Mouse (Mus musculus) liver, embryonic 15.5 days (tissue): ENCODE results near the gene Psma7. TPM values are rescaled to one million over a fixed set of nuclear protein-coding genes. Genes with fewer than 3 reads are reported as not detected.

Experiments used
- ATAC-seq: fragments of 200-750 bp; cut with Nextera tagmentation; 2 replicates; pipeline ENCODE4 v1.8.0; 2017; ENCODE audit warnings: moderate number of reproducible peaks, mild to moderate bottlenecking, moderate library complexity; ENCODE audit not compliant: insufficient read depth
- H3K27ac ChIP-seq: fragments of 300-500 bp; sonication (generic); replicated peaks from 2 replicates; pipeline ENCODE4 v1.5.1; 2015; ENCODE audit warnings: mild to moderate bottlenecking, inconsistent platforms
- H3K27me3 ChIP-seq: fragments of 300-500 bp; sonication (generic); 2 replicates; pipeline ENCODE4 v1.6.1; 2015; ENCODE audit warnings: mild to moderate bottlenecking, inconsistent platforms
- H3K36me3 ChIP-seq: fragments of 300-500 bp; sonication (generic); replicated peaks from 2 replicates; pipeline ENCODE4 v1.6.1; 2015; ENCODE audit warnings: moderate library complexity, mild to moderate bottlenecking, inconsistent platforms
- H3K4me1 ChIP-seq: fragments of 300-500 bp; sonication (generic); replicated peaks from 2 replicates; pipeline ENCODE4 v1.6.1; 2015; ENCODE audit warnings: inconsistent platforms
- H3K4me2 ChIP-seq: fragments of 300-500 bp; sonication (generic); 2 replicates; pipeline ENCODE4 v1.6.1; 2015; ENCODE audit warnings: moderate library complexity, mild to moderate bottlenecking, inconsistent platforms
- H3K4me3 ChIP-seq: fragments of 300-500 bp; sonication (generic); replicated peaks from 2 replicates; pipeline ENCODE4 v1.5.1; 2015; ENCODE audit warnings: mild to moderate bottlenecking, inconsistent platforms
- H3K9ac ChIP-seq: fragments of 300-500 bp; sonication (generic); 2 replicates; pipeline ENCODE4 v1.6.1; 2015; ENCODE audit warnings: moderate library complexity, mild to moderate bottlenecking, inconsistent platforms
- H3K9me3 ChIP-seq: fragments of 300-500 bp; sonication (generic); replicated peaks from 2 replicates; pipeline ENCODE4 v1.6.1; 2016; ENCODE audit warnings: inconsistent platforms
- WGBS: fragments of 180-500 bp; shearing (Covaris S2); methylation state at CpG from one replicate; pipeline ENCODE4 v1.1.7; 2015; ENCODE audit warnings: mixed read lengths; ENCODE audit not compliant: insufficient replicate concordance; 5-methylcytosine and 5-hydroxymethylcytosine counted together
- polyA plus RNA-seq: library from polyadenylated mRNA; unstranded; fragments of >200 nt; fragmentation: Nextera tagmentation; extraction: Ambion mirVana; gene quantifications from 2 replicates; pipeline ENCODE4 v1.2.1, GENCODE M21; 2015

The Psma7 gene
- polyA plus RNA-seq, 1 experiment from 2014 or later, result 252 TPM

DNA sequence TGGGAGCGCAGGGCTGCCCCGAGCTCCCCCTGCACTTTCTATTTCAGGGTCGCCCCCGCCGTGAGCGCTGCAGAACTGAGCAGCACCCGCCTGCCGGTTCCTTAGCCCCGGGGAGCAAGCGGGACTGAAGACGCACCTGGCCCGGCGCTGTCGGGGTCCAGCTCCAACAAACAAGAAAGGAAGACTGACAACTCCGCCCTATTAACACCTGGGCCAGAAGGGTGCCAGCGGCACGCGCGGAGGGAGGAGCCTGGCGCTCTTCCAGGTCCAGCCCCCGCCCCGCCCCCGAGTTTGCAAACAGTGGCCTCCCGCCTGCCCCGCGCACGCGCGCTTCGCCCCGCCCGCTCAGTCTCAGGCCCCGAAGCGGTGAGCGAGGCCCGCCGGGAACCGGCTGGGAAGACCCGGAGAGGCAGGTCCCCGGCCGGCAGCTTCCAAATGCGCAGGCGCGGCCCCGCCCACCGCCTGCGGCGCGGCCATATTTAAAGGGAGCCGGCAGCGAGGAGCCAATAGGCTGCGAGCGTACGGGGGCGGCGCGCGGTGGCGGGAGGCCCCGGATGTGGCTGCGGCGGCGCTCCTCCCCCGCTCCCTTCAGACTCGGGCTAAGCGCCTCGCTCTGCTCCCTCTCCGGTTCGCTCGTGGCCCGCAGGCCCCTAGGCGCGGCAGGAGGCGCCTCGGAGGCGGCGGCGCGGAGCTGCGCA is 17.7 kb downstream of the Psma7 start, which contains the start of gene Lsm14b:
Lsm14b (plus strand) TSS at position 587 of the 698 bp plus-strand sequence.
- WGBS, result 1% methylated on average over 80 of the region's 80 CpGs
- peak within 1 kb of the TSS; percentile 93 for H3K4me3 ChIP-seq

DNA sequence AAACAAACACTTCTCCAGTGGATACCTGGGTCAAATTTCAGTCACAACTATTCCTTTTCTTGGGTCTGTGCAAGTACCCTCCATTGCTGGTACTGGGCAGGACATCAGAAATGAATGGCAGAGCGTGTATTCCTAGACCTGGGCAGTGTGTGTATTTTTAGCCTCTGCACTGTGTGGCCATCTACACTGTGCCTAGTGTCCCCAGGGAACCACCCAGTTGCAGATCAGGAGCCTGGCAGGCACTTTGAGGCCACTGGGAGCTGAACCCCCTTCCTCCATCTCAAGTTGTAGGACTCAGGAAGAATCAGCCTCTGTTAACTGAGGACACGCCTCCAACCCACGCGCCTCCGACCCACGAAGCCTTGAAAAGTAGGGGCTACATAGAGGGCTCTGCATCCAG is 19.5 kb downstream of the Psma7 start:
- H3K4me3 ChIP-seq, result no peak overlapping the region
- ATAC-seq, result no peak
- no peak overlapping the region for H3K9ac ChIP-seq
- H3K4me1 ChIP-seq, result peaks cover 36% of the 10 kb centered on the region
- WGBS, result 58% methylated on average over 6 of the region's 6 CpGs
- H3K4me2 ChIP-seq, result no peak overlapping the region
- H3K9me3 ChIP-seq, result no peaks in the 10 kb centered on the region
- peaks cover 2% of the 10 kb centered on the region for H3K36me3 ChIP-seq
- H3K27ac ChIP-seq, result no peak overlapping the region
- H3K27me3 ChIP-seq, result peaks cover 46% of the 10 kb centered on the region

More for the DNA sequence above, 17.7 kb downstream of the Psma7 start, which contains the start of gene Lsm14b:
- Histone ChIP-seq H3K9me3 (no peaks in the 10 kb centered on the region), H3K27ac (peak within 1 kb of the TSS; percentile 96), H3K27me3 (peaks cover 40% of the 10 kb centered on the region), H3K4me1 (peaks cover 40% of the 10 kb centered on the region), H3K4me2 (peak within 1 kb of the TSS; percentile 99), H3K36me3 (peaks cover 19% of the 10 kb centered on the region), H3K9ac (peak within 1 kb of the TSS; percentile 86)
- peak; percentile 95 for ATAC-seq

DNA sequence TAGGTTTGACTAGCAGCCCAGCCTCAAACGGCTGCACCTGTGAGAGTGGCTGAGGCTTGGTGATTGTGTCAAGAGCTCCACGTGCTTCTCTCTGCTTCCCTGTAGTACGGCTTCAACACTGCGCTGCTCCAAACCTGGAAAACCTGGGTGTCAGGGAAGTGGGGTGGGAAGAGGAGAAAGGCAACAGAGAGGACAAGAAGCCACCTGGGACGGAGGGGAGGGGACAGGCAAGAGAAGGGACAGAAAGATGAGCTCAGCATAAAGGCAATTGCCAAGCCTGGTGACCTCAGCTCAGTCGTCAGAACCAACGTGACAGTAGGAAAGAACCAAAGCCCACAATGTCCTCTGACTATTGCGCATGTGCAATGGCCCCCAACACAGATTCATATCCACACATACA is 21.3 kb downstream of the Psma7 start:
- Histone ChIP-seq H3K9ac (no peak overlapping the region), H3K36me3 (no peaks in the 10 kb centered on the region), H3K4me3 (no peak overlapping the region), H3K27me3 (peaks cover 46% of the 10 kb centered on the region), H3K27ac (no peak overlapping the region), H3K4me2 (no peak overlapping the region), H3K4me1 (peaks cover 19% of the 10 kb centered on the region), H3K9me3 (no peaks in the 10 kb centered on the region)
- no peak for ATAC-seq
- WGBS, result 51% methylated on average over 8 of the region's 8 CpGs

DNA sequence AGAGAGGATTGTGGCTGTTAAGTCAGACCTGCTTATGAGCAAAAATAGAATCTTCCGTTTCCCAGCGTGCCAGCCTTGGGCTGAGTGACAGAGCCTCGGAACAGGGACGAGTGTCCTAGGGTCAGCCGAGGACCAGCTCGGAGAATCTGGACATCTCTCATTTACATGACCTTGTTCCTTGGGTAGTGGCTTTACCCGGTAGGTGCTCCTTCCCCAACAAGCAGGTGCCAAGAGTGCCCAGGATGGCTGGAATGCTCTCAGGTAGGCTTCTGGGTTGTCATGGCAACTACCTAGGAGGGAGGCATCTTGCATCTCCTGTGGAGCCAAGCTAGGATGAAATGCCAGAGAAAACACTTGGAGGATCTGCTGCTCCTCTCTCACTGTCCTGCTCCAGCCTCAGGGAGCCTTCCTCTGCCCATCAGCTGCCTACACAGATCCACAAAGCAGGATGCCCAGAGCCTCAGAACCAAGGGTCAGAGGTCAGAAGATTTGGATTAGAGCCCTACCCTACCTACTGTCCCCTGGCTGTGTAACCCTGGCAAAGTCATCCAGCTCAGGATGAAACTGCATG is 22.1 kb downstream of the Psma7 start:
- H3K36me3 ChIP-seq, result no peaks in the 10 kb centered on the region
- H3K9ac ChIP-seq, result no peak overlapping the region
- H3K27ac ChIP-seq, result no peak overlapping the region
- no peak for ATAC-seq
- H3K27me3 ChIP-seq, result peaks cover 46% of the 10 kb centered on the region
- no peaks in the 10 kb centered on the region for H3K9me3 ChIP-seq
- no peak overlapping the region for H3K4me2 ChIP-seq
- H3K4me1 ChIP-seq, result peaks cover 11% of the 10 kb centered on the region
- WGBS, result 66% methylated on average over 7 of the region's 7 CpGs
- H3K4me3 ChIP-seq, result no peak overlapping the region

DNA sequence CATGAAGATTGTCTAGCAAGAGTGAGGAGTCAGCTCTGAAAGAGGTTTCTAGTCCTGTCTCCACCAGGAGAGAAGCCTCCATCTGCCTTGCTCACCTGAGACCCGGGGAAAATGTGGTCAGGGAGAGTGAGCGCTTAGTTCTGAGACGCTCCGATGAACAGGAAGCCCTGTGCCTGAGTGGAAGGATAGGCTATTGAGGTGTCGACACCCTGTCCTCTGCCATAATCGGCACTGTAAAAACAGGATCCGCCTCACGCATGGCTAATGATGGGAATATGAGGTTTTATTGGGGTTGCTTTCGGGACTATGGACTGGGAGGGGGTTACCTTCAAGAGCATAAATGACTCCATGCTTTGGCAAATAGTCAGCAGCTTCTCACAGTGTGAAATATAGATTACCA is 23.7 kb downstream of the Psma7 start:
- H3K36me3 ChIP-seq, result no peaks in the 10 kb centered on the region
- H3K4me1 ChIP-seq, result peaks cover 2% of the 10 kb centered on the region
- no peak overlapping the region for H3K27ac ChIP-seq
- WGBS, result 69% methylated on average over 9 of the region's 9 CpGs
- H3K9ac ChIP-seq, result no peak overlapping the region
- no peak overlapping the region for H3K4me2 ChIP-seq
- H3K27me3 ChIP-seq, result peaks cover 48% of the 10 kb centered on the region
- no peak for ATAC-seq
- H3K9me3 ChIP-seq, result no peaks in the 10 kb centered on the region
- no peak overlapping the region for H3K4me3 ChIP-seq

DNA sequence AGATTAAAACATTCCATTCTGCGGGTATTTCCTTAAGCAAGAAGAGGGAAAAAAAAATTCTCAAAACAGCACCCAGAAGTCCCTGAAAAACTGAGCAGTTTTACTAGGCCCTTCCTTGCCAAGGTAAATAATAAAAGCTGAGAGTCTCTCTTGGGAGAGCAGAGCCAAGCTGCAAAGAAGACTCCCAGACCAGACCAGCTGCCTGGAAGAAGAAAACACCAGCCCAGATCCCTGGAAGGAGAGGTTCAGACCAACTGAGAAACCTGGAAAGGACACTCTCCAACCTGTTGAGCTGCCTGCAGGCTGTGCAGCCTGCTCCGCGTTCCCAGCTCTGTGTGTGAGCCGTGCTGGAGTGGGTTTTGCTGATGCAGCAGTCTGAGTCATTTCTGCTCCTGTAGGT is 24.6 kb downstream of the Psma7 start:
- no peaks in the 10 kb centered on the region for H3K4me1 ChIP-seq
- peaks cover 39% of the 10 kb centered on the region for H3K27me3 ChIP-seq
- H3K4me2 ChIP-seq, result no peak overlapping the region
- no peak overlapping the region for H3K4me3 ChIP-seq
- no peak overlapping the region for H3K27ac ChIP-seq
- no peak for ATAC-seq
- WGBS, result 63% methylated on average over 4 of the region's 4 CpGs
- H3K36me3 ChIP-seq, result no peaks in the 10 kb centered on the region
- H3K9ac ChIP-seq, result no peak overlapping the region
- H3K9me3 ChIP-seq, result no peaks in the 10 kb centered on the region

DNA sequence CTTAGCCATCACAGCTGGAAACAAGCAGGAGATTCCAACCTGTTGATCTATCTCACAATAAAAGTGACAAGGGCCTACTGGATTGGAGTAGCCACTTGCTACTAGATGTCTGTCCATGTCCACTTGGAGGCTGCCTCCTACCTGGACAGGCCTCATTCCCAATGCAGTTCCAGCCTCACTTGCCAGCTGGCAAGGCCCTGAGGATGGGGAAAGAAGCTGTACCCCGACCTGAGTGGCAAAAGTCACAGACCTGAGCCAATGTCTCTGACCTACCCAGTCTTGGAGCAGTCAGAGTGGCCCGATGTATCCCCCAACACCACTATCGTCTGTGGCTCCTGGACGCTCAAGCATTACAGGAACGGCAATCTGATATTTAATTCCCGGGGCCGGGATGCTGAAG is 28.5 kb downstream of the Psma7 start:
- Histone ChIP-seq H3K27me3 (peaks cover 11% of the 10 kb centered on the region), H3K9ac (no peak overlapping the region), H3K4me2 (no peak overlapping the region), H3K27ac (no peak overlapping the region), H3K36me3 (no peaks in the 10 kb centered on the region), H3K4me3 (no peak overlapping the region), H3K4me1 (no peaks in the 10 kb centered on the region), H3K9me3 (no peaks in the 10 kb centered on the region)
- ATAC-seq, result no peak
- WGBS, result 72% methylated on average over 7 of the region's 7 CpGs

DNA sequence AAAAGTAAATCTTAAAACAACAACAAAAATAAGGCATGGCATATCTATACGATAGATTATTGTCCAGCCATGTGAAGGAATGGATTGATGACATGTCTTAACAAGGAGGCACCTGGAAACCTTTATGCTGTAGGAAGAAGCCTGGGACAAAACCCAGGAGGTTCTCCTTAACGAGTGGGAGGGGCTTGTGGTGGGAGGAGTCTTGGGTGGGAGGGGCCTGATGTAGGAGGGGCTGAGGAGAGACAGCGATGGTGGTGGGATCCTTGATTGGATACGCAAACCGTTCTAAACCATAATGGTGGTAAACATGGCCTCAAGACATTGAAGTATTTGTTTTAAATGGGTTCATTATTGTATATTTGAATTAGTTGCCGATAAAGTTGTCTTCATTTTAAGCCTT is 30.9 kb downstream of the Psma7 start:
- Histone ChIP-seq H3K4me1 (no peaks in the 10 kb centered on the region), H3K4me2 (no peak overlapping the region), H3K27me3 (peaks cover 7% of the 10 kb centered on the region), H3K4me3 (no peak overlapping the region), H3K9me3 (no peaks in the 10 kb centered on the region), H3K36me3 (no peaks in the 10 kb centered on the region), H3K9ac (no peak overlapping the region), H3K27ac (no peak overlapping the region)
- no peak for ATAC-seq
- 72% methylated on average over 6 of the region's 6 CpGs for WGBS

DNA sequence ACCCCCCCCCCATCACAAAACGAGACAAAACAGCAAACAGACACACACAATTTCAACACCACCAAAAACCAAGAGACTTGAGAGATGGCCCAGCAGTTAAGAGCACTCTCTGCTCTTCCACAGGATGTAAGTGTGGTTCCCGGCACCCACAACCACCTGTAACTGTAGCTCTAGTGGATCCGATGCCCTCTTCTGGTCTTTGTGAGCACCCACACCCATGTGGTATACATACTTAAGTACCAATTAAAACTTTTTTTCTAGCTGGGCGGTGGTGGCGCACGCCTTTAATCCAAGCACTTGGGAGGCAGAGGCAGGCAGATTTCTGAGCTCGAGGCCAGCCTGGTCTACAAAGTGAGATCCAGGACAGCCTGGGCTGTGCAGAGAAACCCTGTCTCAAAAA is 31.5 kb downstream of the Psma7 start:
- Histone ChIP-seq H3K9me3 (no peaks in the 10 kb centered on the region), H3K4me3 (no peak overlapping the region), H3K36me3 (no peaks in the 10 kb centered on the region), H3K27me3 (peaks cover 10% of the 10 kb centered on the region), H3K9ac (no peak overlapping the region), H3K4me1 (no peaks in the 10 kb centered on the region), H3K4me2 (no peak overlapping the region), H3K27ac (no peak overlapping the region)
- WGBS, result 84% methylated on average over 7 of the region's 7 CpGs
- ATAC-seq, result no peak

DNA sequence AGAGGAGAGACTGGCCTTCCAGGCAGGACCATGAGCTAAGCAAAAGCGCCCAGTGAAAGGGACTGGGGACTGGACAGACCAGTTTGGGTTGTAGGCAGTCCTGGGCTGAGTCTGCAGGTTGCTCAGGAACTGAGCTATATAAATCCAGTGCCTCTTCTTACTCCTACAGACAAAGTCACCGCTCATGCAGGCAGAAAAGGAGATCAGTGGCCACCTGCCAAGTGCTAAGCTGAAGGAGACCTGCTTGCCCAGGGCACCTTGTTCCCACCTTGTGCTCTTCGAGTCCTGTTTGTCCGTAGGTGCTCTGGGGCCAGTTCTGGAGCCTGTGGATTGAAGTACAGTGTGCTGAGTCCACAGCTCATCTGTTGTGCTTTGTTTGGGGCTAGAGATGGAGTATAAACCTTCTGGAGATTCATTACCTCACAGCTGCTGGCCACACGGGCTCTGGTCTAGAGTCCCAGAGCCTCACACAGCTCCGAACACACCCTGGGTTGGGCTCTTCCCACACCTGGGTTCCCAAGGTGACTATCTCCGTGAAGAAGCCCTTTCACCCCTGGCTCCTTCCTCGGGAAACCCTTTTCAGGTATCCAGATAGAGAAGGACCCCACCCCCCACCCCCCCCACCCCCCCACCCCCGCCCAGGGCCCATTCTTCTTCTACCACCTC is 35.7 kb downstream of the Psma7 start:
- Histone ChIP-seq H3K27me3 (peaks cover 5% of the 10 kb centered on the region), H3K27ac (no peak overlapping the region), H3K4me2 (no peak overlapping the region), H3K36me3 (no peaks in the 10 kb centered on the region), H3K4me1 (no peaks in the 10 kb centered on the region), H3K9ac (no peak overlapping the region), H3K4me3 (no peak overlapping the region), H3K9me3 (no peaks in the 10 kb centered on the region)
- no peak for ATAC-seq
- 33% methylated on average over 9 of the region's 9 CpGs for WGBS

DNA sequence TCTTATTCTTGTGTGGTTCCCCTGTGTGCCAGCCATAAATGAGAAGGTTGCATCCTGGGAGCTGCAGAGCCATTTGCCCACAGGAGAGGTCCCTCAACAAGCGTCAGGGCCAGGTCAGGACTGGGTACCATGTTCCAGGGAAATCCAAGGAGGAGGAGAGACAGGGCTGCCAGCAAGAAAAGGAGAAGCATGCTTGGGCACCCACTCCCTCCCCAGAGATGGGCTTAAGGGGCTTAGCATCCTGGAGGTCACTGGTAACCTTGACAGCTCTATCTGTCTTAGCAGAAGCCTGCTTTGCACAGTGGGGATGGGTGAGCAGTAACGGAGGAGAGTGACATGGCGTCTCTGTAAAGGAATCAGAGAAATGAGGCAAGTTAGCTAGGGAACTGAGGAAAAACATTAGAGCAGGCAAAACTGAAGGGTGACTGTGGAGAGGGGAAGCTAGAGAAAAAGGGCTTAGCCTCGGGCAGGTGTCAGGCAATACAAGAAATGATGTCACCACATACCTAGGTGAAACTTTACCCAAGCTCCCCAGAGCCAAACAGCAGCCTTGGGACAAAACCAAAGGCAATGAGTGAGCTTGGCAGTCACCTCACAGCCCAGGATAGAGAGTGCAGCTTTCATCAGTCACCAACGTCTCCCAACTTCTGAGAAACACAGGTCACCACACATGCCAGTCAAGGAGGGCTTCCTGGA is 36.4 kb downstream of the Psma7 start:
- ATAC-seq, result no peak
- Histone ChIP-seq H3K9ac (no peak overlapping the region), H3K36me3 (no peaks in the 10 kb centered on the region), H3K27ac (no peak overlapping the region), H3K4me2 (no peak overlapping the region), H3K4me3 (no peak overlapping the region), H3K4me1 (no peaks in the 10 kb centered on the region), H3K27me3 (peaks cover 5% of the 10 kb centered on the region), H3K9me3 (no peaks in the 10 kb centered on the region)
- 38% methylated on average over 5 of the region's 5 CpGs for WGBS
